Mouse (Mus musculus) myocyte (in vitro differentiated cells): ENCODE measurements around the gene Upp2. TPM values are rescaled to one million over a fixed set of nuclear protein-coding genes. Genes with fewer than 3 reads are reported as not detected.

ENCODE experiments used
- H3K27me3 ChIP-seq: one replicate; pipeline ENCODE4 v1.6.1; 2011; ENCODE audit not compliant: control insufficient read depth, insufficient read depth, insufficient read length
- H3K36me3 ChIP-seq: one replicate; pipeline ENCODE4 v1.6.1; 2011; ENCODE audit not compliant: control insufficient read depth, insufficient read depth
- H3K4me2 ChIP-seq: one replicate; pipeline ENCODE4 v1.6.1; 2011; ENCODE audit warnings: low read depth, control low read depth
- H3K4me3 ChIP-seq: one replicate; pipeline ENCODE4 v1.5.1; 2011; ENCODE audit warnings: mild to moderate bottlenecking, control low read depth, moderate library complexity
- H3K79me2 ChIP-seq: one replicate; pipeline ENCODE4 v1.6.1; 2011; ENCODE audit not compliant: control insufficient read depth, insufficient read depth
- H3ac ChIP-seq: one replicate; pipeline ENCODE4 v1.6.1; 2011; ENCODE audit not compliant: control insufficient read depth, insufficient read length
- CEBPB ChIP-seq: IDR thresholded peaks from 2 replicates; pipeline ENCODE4 v1.6.1; 2011; ENCODE audit warnings: mild to moderate bottlenecking, moderate library complexity; ENCODE audit not compliant: poor library complexity, insufficient read depth, severe bottlenecking
- E2F4 ChIP-seq: IDR thresholded peaks from one replicate; pipeline ENCODE4 v1.6.1; 2011; ENCODE audit warnings: mild to moderate bottlenecking, control low read depth, moderate library complexity; ENCODE audit not compliant: insufficient read depth
- MAX ChIP-seq: IDR thresholded peaks from one replicate; pipeline ENCODE4 v1.6.1; 2011; ENCODE audit warnings: low read depth, mild to moderate bottlenecking, control low read depth
- MYOD1 ChIP-seq, 3 experiments: IDR thresholded peaks; one replicate each; pipeline ENCODE4 v1.6.1; 2011; ENCODE audit warnings: control low read depth in 2 of 3, low read depth in 2 of 3, mild to moderate bottlenecking in 2 of 3, moderate library complexity in 1 of 3; ENCODE audit not compliant: insufficient read length in 2 of 3, control insufficient read depth in 1 of 3
- MYOG ChIP-seq, 3 experiments: IDR thresholded peaks; one replicate each; pipeline ENCODE4 v1.6.1; 2011; ENCODE audit warnings: control low read depth in 2 of 3, low read depth in 2 of 3, mild to moderate bottlenecking in 2 of 3; ENCODE audit not compliant: insufficient read length in 2 of 3, control insufficient read depth in 1 of 3, insufficient read depth in 1 of 3
- POLR2A ChIP-seq: IDR thresholded peaks from one replicate; pipeline ENCODE4 v1.6.1; 2011; ENCODE audit warnings: low read depth, mild to moderate bottlenecking, control low read depth, moderate library complexity; ENCODE audit not compliant: insufficient read length
- POLR2AphosphoS2 ChIP-seq: IDR thresholded peaks from one replicate; pipeline ENCODE4 v1.6.1; 2011; ENCODE audit warnings: low read depth, control low read depth; ENCODE audit not compliant: insufficient read length
- REST ChIP-seq: IDR thresholded peaks from one replicate; pipeline ENCODE4 v1.6.1; 2011; ENCODE audit warnings: mild to moderate bottlenecking, control low read depth, moderate library complexity; ENCODE audit not compliant: insufficient read depth, insufficient read length
- SRF ChIP-seq: IDR thresholded peaks from one replicate; pipeline ENCODE4 v1.6.1; 2011; ENCODE audit warnings: low read depth; ENCODE audit not compliant: control insufficient read depth, insufficient read length
- TCF12 ChIP-seq: IDR thresholded peaks from one replicate; pipeline ENCODE4 v1.6.1; 2011; ENCODE audit warnings: mild to moderate bottlenecking, control low read depth; ENCODE audit not compliant: poor library complexity, insufficient read depth, severe bottlenecking
- TCF3 ChIP-seq: IDR thresholded peaks from one replicate; pipeline ENCODE4 v1.6.1; 2011; ENCODE audit warnings: low read depth, control low read depth; ENCODE audit not compliant: insufficient read length
- USF1 ChIP-seq: IDR thresholded peaks from one replicate; pipeline ENCODE4 v1.6.1; 2011; ENCODE audit warnings: low read depth, mild to moderate bottlenecking, control low read depth, moderate library complexity
- polyA plus RNA-seq: library from polyadenylated mRNA; unstranded; fragments of >200 nt; fragmentation: generic; extraction: Trizol; gene quantifications from one replicate; pipeline ENCODE4 v1.2.1, GENCODE M21; 2012; ENCODE audit warnings: missing spikeins

Gene Upp2
- polyA plus RNA-seq, 1 experiment, result 8.3 TPM

- no peaks in the 10 kb centered on the region for H3K79me2 ChIP-seq
These were observed 62.3 kb downstream of the Upp2 start for GRCm38 (mm10) chr2:58629440-58629839.

DNA sequence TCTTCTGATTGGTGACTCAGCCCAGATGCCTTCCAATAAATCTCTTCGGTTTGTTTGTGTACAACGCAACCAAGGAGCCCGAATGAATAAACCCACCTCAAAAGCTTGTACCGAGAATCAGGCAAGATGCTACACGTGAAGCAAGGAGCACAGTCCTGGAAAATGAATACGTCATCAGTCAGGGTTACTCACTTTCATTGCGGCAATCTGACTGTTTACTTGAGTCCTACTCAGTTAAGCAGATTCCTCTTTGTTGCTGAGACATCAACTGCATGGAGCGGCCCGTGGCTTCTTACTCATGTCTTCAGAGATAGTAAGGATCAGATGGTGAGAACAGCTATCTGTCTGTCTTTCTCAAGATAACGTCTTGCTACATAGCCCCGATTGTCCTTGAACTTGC, 66.7 kb downstream of the Upp2 start:
- Histone ChIP-seq H3K79me2 (no peaks in the 10 kb centered on the region), H3K4me2 (no peak overlapping the region), H3K27me3 (no peaks in the 10 kb centered on the region), H3K4me3 (no peak overlapping the region), H3K36me3 (no peaks in the 10 kb centered on the region), H3ac (no peak overlapping the region)
- TF ChIP-seq SRF (no peak), POLR2A (no peak), CEBPB (no peak), MYOG (IDR thresholded peaks at IDR 0.05; ENCODE audit: control insufficient read depth in 1 of 3, insufficient read depth in 1 of 3, insufficient read length in 2 of 3, low read depth in 2 of 3) (no peak), TCF3 (no peak), USF1 (no peak), MAX (no peak), MYOD1 (IDR thresholded peaks at IDR 0.05; ENCODE audit: control insufficient read depth in 1 of 3, insufficient read length in 2 of 3, low read depth in 2 of 3) (no peak), TCF12 (no peak), E2F4 (no peak), REST (no peak), POLR2AphosphoS2 (no peak)

More at GRCm38 (mm10) chr2:58629440-58629839, 62.3 kb downstream of the Upp2 start:
- Histone ChIP-seq H3K4me2 (no peak overlapping the region), H3K36me3 (no peaks in the 10 kb centered on the region), H3K4me3 (no peak overlapping the region), H3K27me3 (no peaks in the 10 kb centered on the region), H3ac (no peak overlapping the region)
- TF ChIP-seq TCF12, result no peak

GRCm38 (mm10) chr2:58641761-58642555, 74.9 kb downstream of the Upp2 start:
- no peak for TF ChIP-seq POLR2A
- TF ChIP-seq CEBPB, result no peak
- TF ChIP-seq MYOD1 (IDR thresholded peaks at IDR 0.05; ENCODE audit: control insufficient read depth in 1 of 3, insufficient read length in 2 of 3, low read depth in 2 of 3), result no peak
- no peak for TF ChIP-seq POLR2AphosphoS2
- TF ChIP-seq TCF3, result no peak
- TF ChIP-seq E2F4, result no peak
- TF ChIP-seq TCF12, result no peak
- TF ChIP-seq MAX, result no peak
- TF ChIP-seq MYOG (IDR thresholded peaks at IDR 0.05; ENCODE audit: control insufficient read depth in 1 of 3, insufficient read depth in 1 of 3, insufficient read length in 2 of 3, low read depth in 2 of 3), result no peak
- TF ChIP-seq REST, result no peak
- no peak for TF ChIP-seq SRF
- no peak for TF ChIP-seq USF1
- no peaks in the 10 kb centered on the region for H3K27me3 ChIP-seq
- H3K4me2 ChIP-seq, result no peak overlapping the region
- H3ac ChIP-seq, result no peak overlapping the region
- H3K4me3 ChIP-seq, result no peak overlapping the region
- no peaks in the 10 kb centered on the region for H3K79me2 ChIP-seq
- no peaks in the 10 kb centered on the region for H3K36me3 ChIP-seq

GRCm38 (mm10) chr2:58645667-58646066, 78.6 kb downstream of the Upp2 start:
- no peak for TF ChIP-seq USF1
- no peak for TF ChIP-seq MYOG (IDR thresholded peaks at IDR 0.05; ENCODE audit: control insufficient read depth in 1 of 3, insufficient read depth in 1 of 3, insufficient read length in 2 of 3, low read depth in 2 of 3)
- TF ChIP-seq TCF12, result no peak
- no peak for TF ChIP-seq SRF
- no peak for TF ChIP-seq POLR2A
- no peak for TF ChIP-seq REST
- TF ChIP-seq E2F4, result no peak
- no peak for TF ChIP-seq TCF3
- no peak for TF ChIP-seq MYOD1 (IDR thresholded peaks at IDR 0.05; ENCODE audit: control insufficient read depth in 1 of 3, insufficient read length in 2 of 3, low read depth in 2 of 3)
- TF ChIP-seq CEBPB, result no peak
- TF ChIP-seq MAX, result no peak
- no peak for TF ChIP-seq POLR2AphosphoS2
- Histone ChIP-seq H3K36me3 (no peaks in the 10 kb centered on the region), H3K27me3 (no peaks in the 10 kb centered on the region), H3K4me2 (no peak overlapping the region), H3K79me2 (no peaks in the 10 kb centered on the region), H3K4me3 (no peak overlapping the region), H3ac (no peak overlapping the region)

DNA sequence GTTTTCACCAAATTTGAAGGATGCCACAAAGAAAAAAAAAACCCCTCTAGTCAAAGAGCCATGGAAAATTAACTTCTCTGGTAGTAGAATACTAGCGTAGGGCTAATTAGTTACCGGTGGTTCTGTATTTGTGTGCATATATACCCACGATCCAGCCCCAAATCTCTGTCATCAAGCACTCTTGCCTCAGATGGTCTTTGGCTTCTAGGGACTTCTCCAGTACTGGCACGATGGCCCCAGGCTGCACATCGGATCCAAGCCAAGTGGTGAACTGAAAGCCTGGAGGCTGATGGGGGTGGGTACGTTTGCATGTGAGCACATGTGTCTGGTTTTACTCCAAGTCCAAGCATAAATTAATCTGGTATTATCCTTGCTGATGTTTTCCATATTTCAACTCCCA, 88.1 kb downstream of the Upp2 start:
- Histone ChIP-seq H3K79me2 (no peaks in the 10 kb centered on the region), H3ac (no peak overlapping the region), H3K27me3 (no peaks in the 10 kb centered on the region), H3K4me2 (no peak overlapping the region), H3K4me3 (no peak overlapping the region), H3K36me3 (no peaks in the 10 kb centered on the region)
- no peak for TF ChIP-seq REST
- no peak for TF ChIP-seq TCF3
- TF ChIP-seq USF1, result no peak
- no peak for TF ChIP-seq E2F4
- TF ChIP-seq SRF, result no peak
- no peak for TF ChIP-seq TCF12
- no peak for TF ChIP-seq POLR2A
- no peak for TF ChIP-seq MAX
- no peak for TF ChIP-seq MYOD1 (IDR thresholded peaks at IDR 0.05; ENCODE audit: control insufficient read depth in 1 of 3, insufficient read length in 2 of 3, low read depth in 2 of 3)
- no peak for TF ChIP-seq POLR2AphosphoS2
- no peak for TF ChIP-seq CEBPB
- TF ChIP-seq MYOG (IDR thresholded peaks at IDR 0.05; ENCODE audit: control insufficient read depth in 1 of 3, insufficient read depth in 1 of 3, insufficient read length in 2 of 3, low read depth in 2 of 3), result no peak
